Mouse (Mus musculus): ENCODE results near the gene Osm. TPM values are rescaled to one million over a fixed set of nuclear protein-coding genes. Genes with fewer than 3 reads are reported as not detected.

Osm gene
- total RNA-seq, 1 experiment, result 0.98 TPM

DNA sequence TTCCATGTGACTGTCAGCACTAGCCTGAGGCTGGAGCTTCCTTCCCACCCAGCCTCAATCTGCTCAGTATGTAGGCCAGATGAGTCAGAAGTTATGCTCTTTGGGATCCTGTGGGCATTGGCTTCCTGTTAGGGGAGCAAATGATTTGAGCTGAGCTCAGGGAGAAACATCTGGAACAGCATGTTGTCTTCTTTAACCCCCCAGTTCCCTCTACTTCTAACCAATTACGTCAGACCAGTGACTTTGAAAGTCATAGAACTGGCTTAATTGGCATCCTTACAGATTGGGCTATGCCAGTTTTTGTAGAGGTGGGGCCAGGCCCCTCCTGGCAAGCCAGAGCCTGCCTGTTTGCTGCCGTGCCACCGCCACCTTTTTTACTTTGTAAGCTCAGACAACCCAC lies 45.5 kb upstream of the Osm start:
- no peak overlapping the region for H3K27ac ChIP-seq (ENCODE audit: insufficient read depth, low read depth, low read length, poor library complexity, severe bottlenecking)
- no peak for DNase-seq (ENCODE audit: low read depth, low spot score)
- peaks cover 0 to 4% of the 10 kb centered on the region in 2 experiments; a peak in 1 of 4 replicates for H3K4me1 ChIP-seq (ENCODE audit: control insufficient read depth in 2 of 2, insufficient read depth in 2 of 2, low read length in 2 of 2, poor library complexity in 1 of 2)
- no peaks in the 10 kb centered on the region for H3K9me3 ChIP-seq (ENCODE audit: control insufficient read depth, insufficient read depth, low read depth, low read length)
- H3K36me3 ChIP-seq (ENCODE audit: control insufficient read depth, insufficient read depth, low read length, poor library complexity, severe bottlenecking), result peaks cover 4% of the 10 kb centered on the region; the same call in 1 of the 2 replicates
- no peak for TF ChIP-seq MAFK (IDR thresholded peaks at IDR 0.05; ENCODE audit: insufficient read depth, low read depth, low read length)
- TF ChIP-seq CHD2 (IDR thresholded peaks at IDR 0.05; ENCODE audit: low read depth, low read length), result no peak
- TF ChIP-seq ZC3H11A (IDR thresholded peaks at IDR 0.05; ENCODE audit: borderline replicate concordance, low read depth, low read length), result no peak
- TF ChIP-seq ZNF384 (IDR thresholded peaks at IDR 0.05; ENCODE audit: low read depth, low read length), result no peak
- no peak for TF ChIP-seq HCFC1 (IDR thresholded peaks at IDR 0.05; ENCODE audit: borderline replicate concordance, insufficient read depth, low read length)
- in situ Hi-C loops (cut with MboI; ENCODE audit: low sequenced_read_pairs in 2 of 2, unreplicated experiment in 2 of 2), result no loop called here
- no peak overlapping the region for H3K4me3 ChIP-seq (ENCODE audit: insufficient read depth in 1 of 2, low read depth in 1 of 2, low read length in 2 of 2, poor library complexity in 1 of 2, severe bottlenecking in 1 of 2)
- H3K9ac ChIP-seq (ENCODE audit: insufficient read depth, low read depth, low read length, poor library complexity, severe bottlenecking), result no peak overlapping the region

DNA sequence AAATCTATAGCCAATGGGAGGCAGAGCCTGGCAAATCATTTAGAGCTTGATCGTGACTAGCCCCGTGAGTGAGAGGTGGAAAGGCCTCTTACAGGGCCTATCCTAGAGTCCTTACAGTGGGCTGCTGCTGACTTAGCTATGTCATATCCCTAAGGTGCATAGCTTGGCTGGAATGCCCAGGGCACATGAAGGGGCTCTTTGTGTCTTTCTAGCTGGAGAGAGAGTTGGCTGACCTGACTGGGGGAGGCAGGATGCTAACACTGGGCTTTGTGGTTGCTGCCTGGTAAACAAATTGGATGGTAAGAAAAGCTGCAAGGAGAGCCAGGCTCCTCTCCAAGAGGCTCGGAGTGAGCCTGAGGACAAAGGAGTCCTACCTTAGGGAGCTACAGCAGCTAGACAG lies 43.5 kb upstream of the Osm start:
- H3K4me1 ChIP-seq (ENCODE audit: control insufficient read depth in 2 of 2, insufficient read depth in 2 of 2, low read length in 2 of 2, poor library complexity in 1 of 2), result peaks cover 3 to 5% of the 10 kb centered on the region in 2 experiments; a peak in 2 of 4 replicates
- in situ Hi-C loops (cut with MboI; ENCODE audit: low sequenced_read_pairs in 2 of 2, unreplicated experiment in 2 of 2), result no loop called here
- H3K9me3 ChIP-seq (ENCODE audit: control insufficient read depth, insufficient read depth, low read depth, low read length), result no peaks in the 10 kb centered on the region
- no peak overlapping the region for H3K4me3 ChIP-seq (ENCODE audit: insufficient read depth in 1 of 2, low read depth in 1 of 2, low read length in 2 of 2, poor library complexity in 1 of 2, severe bottlenecking in 1 of 2)
- peaks cover 4% of the 10 kb centered on the region; the same call in 1 of the 2 replicates for H3K36me3 ChIP-seq (ENCODE audit: control insufficient read depth, insufficient read depth, low read length, poor library complexity, severe bottlenecking)
- H3K27ac ChIP-seq (ENCODE audit: insufficient read depth, low read depth, low read length, poor library complexity, severe bottlenecking), result no peak overlapping the region
- H3K9ac ChIP-seq (ENCODE audit: insufficient read depth, low read depth, low read length, poor library complexity, severe bottlenecking), result no peak overlapping the region
- TF ChIP-seq CHD2 (IDR thresholded peaks at IDR 0.05; ENCODE audit: low read depth, low read length), result no peak
- TF ChIP-seq ZC3H11A (IDR thresholded peaks at IDR 0.05; ENCODE audit: borderline replicate concordance, low read depth, low read length), result no peak
- TF ChIP-seq HCFC1 (IDR thresholded peaks at IDR 0.05; ENCODE audit: borderline replicate concordance, insufficient read depth, low read length), result no peak
- no peak for TF ChIP-seq MAFK (IDR thresholded peaks at IDR 0.05; ENCODE audit: insufficient read depth, low read depth, low read length)
- no peak for TF ChIP-seq ZNF384 (IDR thresholded peaks at IDR 0.05; ENCODE audit: low read depth, low read length)
- no peak for DNase-seq (ENCODE audit: low read depth, low spot score)

- H3K4me3 ChIP-seq (ENCODE audit: insufficient read depth in 1 of 2, low read depth in 1 of 2, low read length in 2 of 2, poor library complexity in 1 of 2, severe bottlenecking in 1 of 2), result no peak overlapping the region
- H3K9me3 ChIP-seq (ENCODE audit: control insufficient read depth, insufficient read depth, low read depth, low read length), result no peaks in the 10 kb centered on the region
- in situ Hi-C loops (cut with MboI; ENCODE audit: low sequenced_read_pairs in 2 of 2, unreplicated experiment in 2 of 2), result no loop called here
- TF ChIP-seq HCFC1 (IDR thresholded peaks at IDR 0.05; ENCODE audit: borderline replicate concordance, insufficient read depth, low read length) (no peak), CHD2 (IDR thresholded peaks at IDR 0.05; ENCODE audit: low read depth, low read length) (no peak), MAFK (IDR thresholded peaks at IDR 0.05; ENCODE audit: insufficient read depth, low read depth, low read length) (no peak), ZC3H11A (IDR thresholded peaks at IDR 0.05; ENCODE audit: borderline replicate concordance, low read depth, low read length) (no peak), ZNF384 (IDR thresholded peaks at IDR 0.05; ENCODE audit: low read depth, low read length) (no peak)
- DNase-seq (ENCODE audit: low read depth, low spot score), result no peak
- no peak overlapping the region for H3K27ac ChIP-seq (ENCODE audit: insufficient read depth, low read depth, low read length, poor library complexity, severe bottlenecking)
- peaks cover 4% of the 10 kb centered on the region; the same call in 1 of the 2 replicates for H3K36me3 ChIP-seq (ENCODE audit: control insufficient read depth, insufficient read depth, low read length, poor library complexity, severe bottlenecking)
- H3K4me1 ChIP-seq (ENCODE audit: control insufficient read depth in 2 of 2, insufficient read depth in 2 of 2, low read length in 2 of 2, poor library complexity in 1 of 2), result peaks cover 3 to 5% of the 10 kb centered on the region in 2 experiments; a peak in 2 of 4 replicates
- H3K9ac ChIP-seq (ENCODE audit: insufficient read depth, low read depth, low read length, poor library complexity, severe bottlenecking), result no peak overlapping the region
Observed at GRCm38 (mm10) chr11:4193420-4193819, 42.8 kb upstream of the Osm start.

DNA sequence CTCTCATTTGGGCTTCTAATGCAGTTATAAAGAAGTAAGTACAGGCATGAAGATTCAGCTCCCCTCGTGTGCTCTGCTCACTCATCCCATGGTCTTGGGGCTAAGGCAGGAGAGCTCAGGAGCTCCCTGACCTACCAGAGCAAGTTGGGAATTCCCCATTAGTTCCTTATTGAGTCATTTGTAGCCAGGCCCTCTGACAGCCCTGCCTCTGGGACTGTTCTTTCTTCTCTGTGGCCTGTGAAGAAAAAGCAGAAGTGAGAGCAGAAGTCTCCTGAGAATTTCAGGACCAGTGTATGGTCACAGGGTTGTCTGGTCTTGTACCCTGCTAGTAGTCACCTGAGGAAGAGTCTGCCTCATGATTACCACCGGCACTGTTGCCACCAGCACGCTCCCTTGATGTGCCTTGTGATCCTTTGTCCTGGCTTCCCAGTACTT lies 40.6 kb upstream of the Osm start:
- H3K36me3 ChIP-seq (ENCODE audit: control insufficient read depth, insufficient read depth, low read length, poor library complexity, severe bottlenecking), result no peaks in the 10 kb centered on the region; the same call in 1 of the 2 replicates
- in situ Hi-C loops (cut with MboI; ENCODE audit: low sequenced_read_pairs in 2 of 2, unreplicated experiment in 2 of 2), result no loop called here
- DNase-seq (ENCODE audit: low read depth, low spot score), result no peak
- no peak overlapping the region for H3K27ac ChIP-seq (ENCODE audit: insufficient read depth, low read depth, low read length, poor library complexity, severe bottlenecking)
- H3K4me3 ChIP-seq (ENCODE audit: insufficient read depth in 1 of 2, low read depth in 1 of 2, low read length in 2 of 2, poor library complexity in 1 of 2, severe bottlenecking in 1 of 2), result no peak overlapping the region
- no peak for TF ChIP-seq HCFC1 (IDR thresholded peaks at IDR 0.05; ENCODE audit: borderline replicate concordance, insufficient read depth, low read length)
- no peak for TF ChIP-seq CHD2 (IDR thresholded peaks at IDR 0.05; ENCODE audit: low read depth, low read length)
- TF ChIP-seq ZC3H11A (IDR thresholded peaks at IDR 0.05; ENCODE audit: borderline replicate concordance, low read depth, low read length), result no peak
- no peak for TF ChIP-seq ZNF384 (IDR thresholded peaks at IDR 0.05; ENCODE audit: low read depth, low read length)
- no peak for TF ChIP-seq MAFK (IDR thresholded peaks at IDR 0.05; ENCODE audit: insufficient read depth, low read depth, low read length)
- no peaks in the 10 kb centered on the region for H3K9me3 ChIP-seq (ENCODE audit: control insufficient read depth, insufficient read depth, low read depth, low read length)
- peaks cover 3 to 5% of the 10 kb centered on the region in 2 experiments; a peak in 2 of 4 replicates for H3K4me1 ChIP-seq (ENCODE audit: control insufficient read depth in 2 of 2, insufficient read depth in 2 of 2, low read length in 2 of 2, poor library complexity in 1 of 2)
- no peak overlapping the region for H3K9ac ChIP-seq (ENCODE audit: insufficient read depth, low read depth, low read length, poor library complexity, severe bottlenecking)
